Mouse (Mus musculus) cerebellum, adult 2 months (tissue): ENCODE results near the gene Rtn4r. TPM values are rescaled to one million over a fixed set of nuclear protein-coding genes. Genes with fewer than 3 reads are reported as not detected.

Experiments
- DNase-seq, 2 experiments: peaks; one replicate each; pipeline ENCODE4 v3.0.0; 2021
- H3K27ac ChIP-seq: fragments of 200-500 bp; 2 replicates; pipeline ENCODE4 v1.5.1; 2012; ENCODE audit warnings: low read length, control low read depth, inconsistent platforms; ENCODE audit not compliant: insufficient read depth
- H3K27me3 ChIP-seq: fragments of 200-500 bp; 2 replicates; pipeline ENCODE4 v1.6.1; 2012; ENCODE audit warnings: inconsistent platforms, mild to moderate bottlenecking, low read length, moderate library complexity; ENCODE audit not compliant: control insufficient read depth, insufficient read depth
- H3K4me1 ChIP-seq: fragments of 200-500 bp; 2 replicates; pipeline ENCODE4 v1.6.1; 2011; ENCODE audit warnings: low read length; ENCODE audit not compliant: control insufficient read depth, insufficient read depth
- H3K4me3 ChIP-seq: fragments of 200-500 bp; replicated peaks from 2 replicates; pipeline ENCODE3; 2011; ENCODE audit warnings: mild to moderate bottlenecking, low read depth, low read length, control low read depth; ENCODE audit not compliant: insufficient read depth
- CTCF ChIP-seq: fragments of 200-500 bp; IDR thresholded peaks from 2 replicates; pipeline ENCODE4 v1.5.1; 2011; ENCODE audit warnings: low read depth, mild to moderate bottlenecking, control low read depth, low read length, moderate library complexity, borderline replicate concordance; ENCODE audit not compliant: insufficient read depth
- POLR2A ChIP-seq: fragments of 200-500 bp; IDR thresholded peaks from 2 replicates; pipeline ENCODE4 v1.6.1; 2011; ENCODE audit warnings: low read length, control low read depth, borderline replicate concordance; ENCODE audit not compliant: insufficient read depth
- WGBS: fragments of 180-500 bp; shearing (Covaris S2); methylation state at CpG from one replicate; pipeline ENCODE4 v1.1.7; 2018; 5-methylcytosine and 5-hydroxymethylcytosine counted together
- polyA plus RNA-seq: library from polyadenylated mRNA; depleted of rRNA; stranded (reverse); fragments of >200 nt; gene quantifications from 2 replicates; pipeline ENCODE4 v1.2.3, GENCODE M21; 2012

Rtn4r gene
- polyA plus RNA-seq, 1 experiment = 82.9 TPM

DNA sequence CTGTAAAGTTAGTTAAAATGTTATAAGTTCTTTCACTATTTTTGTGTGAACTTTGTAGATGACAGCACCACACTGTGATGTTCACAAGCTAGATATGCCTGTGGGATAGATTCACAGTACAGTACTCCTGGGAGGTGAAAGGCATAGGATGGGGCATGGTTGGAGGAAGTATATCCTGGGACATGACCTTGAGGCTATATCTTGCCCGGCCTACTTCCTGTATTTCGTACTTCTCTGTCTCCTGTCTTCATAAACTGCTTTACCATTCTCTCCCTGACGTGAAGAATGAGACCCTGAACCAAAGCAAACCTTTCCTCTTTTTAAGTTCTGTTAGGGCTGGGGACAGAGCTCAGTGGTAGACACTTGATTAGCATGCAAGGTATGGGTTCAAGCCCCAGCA, 9.2 kb upstream of the Rtn4r start:
- H3K27ac ChIP-seq = no peak overlapping the region
- H3K27me3 ChIP-seq = no peaks in the 10 kb centered on the region
- H3K4me3 ChIP-seq = no peak overlapping the region
- TF ChIP-seq POLR2A (no peak), CTCF (no peak)
- DNase-seq = no peak
- H3K4me1 ChIP-seq = peaks cover 29% of the 10 kb centered on the region
- 91% methylated on average over 3 of the region's 3 CpGs for WGBS

DNA sequence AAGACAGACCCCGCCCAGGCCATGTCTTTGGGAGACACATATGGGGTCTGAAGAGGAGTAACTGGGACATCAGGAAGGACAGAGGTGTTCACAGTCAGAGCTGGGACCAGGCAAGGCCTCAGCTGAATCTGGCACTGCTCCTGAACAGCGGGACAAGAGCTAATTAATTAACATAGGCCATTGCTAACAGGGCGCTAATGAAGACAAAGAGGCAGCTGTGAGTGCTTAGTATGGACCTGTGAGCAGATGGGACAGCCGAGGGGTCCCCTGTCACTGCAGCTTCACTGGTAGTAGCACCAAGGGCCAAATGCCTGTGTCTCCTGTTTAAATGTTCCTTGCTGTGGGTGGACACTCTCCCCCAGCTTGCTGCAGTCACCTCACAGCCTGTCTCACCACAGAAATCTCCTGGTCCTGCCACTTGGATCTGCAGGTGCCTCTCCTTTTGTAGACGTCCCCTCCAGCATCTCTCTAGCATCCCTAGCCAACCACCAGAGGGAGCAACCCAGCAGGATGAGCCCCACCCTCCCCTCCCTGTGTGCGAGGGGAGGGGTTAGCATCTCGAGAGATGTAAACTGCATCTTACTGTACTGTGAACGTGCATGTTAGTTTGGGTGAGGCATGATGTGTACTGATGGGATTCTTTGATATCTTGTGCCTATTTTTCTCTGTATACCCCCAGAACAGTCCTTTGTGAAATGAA, 8.3 kb upstream of the Rtn4r start:
- Histone ChIP-seq H3K27me3 (no peaks in the 10 kb centered on the region), H3K27ac (peak overlapping the region; percentile 29; the same call in 1 of the 2 replicates), H3K4me1 (peaks cover 36% of the 10 kb centered on the region), H3K4me3 (no peak overlapping the region)
- 11% methylated on average over 8 of the region's 8 CpGs for WGBS
- TF ChIP-seq POLR2A = no peak
- peak; percentile 86 for TF ChIP-seq CTCF
- peak; percentile 76 to 82 for DNase-seq

DNA sequence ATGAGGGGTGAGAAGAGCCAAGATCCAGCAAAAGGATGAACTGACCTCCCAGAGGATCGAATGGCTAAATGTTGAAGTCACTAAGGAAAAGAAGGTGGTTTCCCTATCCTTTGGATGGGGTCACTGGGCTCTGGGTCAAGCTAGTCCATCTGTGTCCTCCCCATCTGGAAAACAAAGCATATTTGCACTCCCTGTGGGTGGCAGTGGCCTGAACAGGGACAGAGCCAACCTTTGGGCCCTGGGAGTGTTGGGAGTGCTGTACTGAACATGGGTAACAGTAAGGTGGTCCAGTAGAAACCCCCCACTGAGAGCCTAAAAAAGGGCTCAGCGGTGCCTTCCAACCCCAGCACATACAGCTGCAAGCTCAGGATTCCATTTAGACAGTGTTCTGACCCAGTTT, 4.7 kb upstream of the Rtn4r start:
- H3K27ac ChIP-seq = peak overlapping the region; percentile 95
- H3K4me3 ChIP-seq = no peak overlapping the region
- WGBS = 41% methylated on average over 2 of the region's 2 CpGs
- DNase-seq = peak; percentile 38 to 44
- peaks cover 51% of the 10 kb centered on the region for H3K4me1 ChIP-seq
- TF ChIP-seq CTCF (no peak), POLR2A (no peak)
- no peaks in the 10 kb centered on the region for H3K27me3 ChIP-seq

DNA sequence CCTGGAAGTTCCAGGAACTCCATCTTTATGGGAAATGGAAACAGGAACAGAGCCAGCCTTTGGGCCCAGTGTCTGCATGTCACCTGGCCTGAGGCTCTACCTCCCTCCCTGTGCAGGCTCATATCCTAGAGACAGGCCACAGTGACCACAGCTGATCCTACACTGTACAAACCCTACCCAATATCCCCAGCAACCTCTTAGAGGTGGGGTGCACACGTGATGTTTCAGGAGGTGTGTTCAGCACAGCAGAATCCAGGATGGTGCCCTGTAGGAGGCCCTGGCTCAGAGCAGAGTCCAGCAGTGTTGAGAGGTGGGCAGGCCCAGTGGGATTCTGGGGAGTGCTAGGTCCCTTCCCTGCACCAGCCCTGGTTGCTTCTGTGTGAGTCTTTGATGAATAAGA, 4.0 kb upstream of the Rtn4r start:
- Histone ChIP-seq H3K27ac (peak overlapping the region; percentile 95), H3K27me3 (no peaks in the 10 kb centered on the region)
- 21% methylated on average over 1 of the region's 1 CpGs for WGBS

DNA sequence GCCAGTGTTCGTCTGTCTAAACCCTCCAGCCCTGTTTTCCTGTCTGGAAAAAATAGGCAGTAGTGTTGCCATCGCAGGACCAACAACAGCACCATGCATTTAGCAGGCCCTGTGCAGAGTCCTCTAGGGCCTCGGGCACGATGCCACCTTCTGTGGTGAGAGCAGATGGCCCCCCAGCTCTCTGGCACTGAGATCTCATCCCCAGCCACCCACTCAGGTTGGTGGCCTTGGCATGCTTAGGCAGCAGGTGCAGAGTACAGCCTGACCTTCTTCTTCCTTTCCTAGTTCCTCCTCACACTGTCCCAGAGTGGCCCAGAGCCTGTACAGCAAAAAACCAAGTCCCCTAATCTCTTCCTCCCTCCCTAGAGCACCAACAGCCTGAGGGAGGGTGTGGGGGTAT, 3.4 kb upstream of the Rtn4r start:
- DNase-seq = peak; percentile 97 to 98

More for the DNA sequence above, 4.0 kb upstream of the Rtn4r start:
- TF ChIP-seq CTCF = no peak
- TF ChIP-seq POLR2A = 0 out of 2 replicates have a peak, but pooled peaks have one; percentile 19
- Histone ChIP-seq H3K4me1 (peaks cover 51% of the 10 kb centered on the region), H3K4me3 (no peak overlapping the region)
- DNase-seq = peak in 1 of 2 experiments; percentile 67

DNA sequence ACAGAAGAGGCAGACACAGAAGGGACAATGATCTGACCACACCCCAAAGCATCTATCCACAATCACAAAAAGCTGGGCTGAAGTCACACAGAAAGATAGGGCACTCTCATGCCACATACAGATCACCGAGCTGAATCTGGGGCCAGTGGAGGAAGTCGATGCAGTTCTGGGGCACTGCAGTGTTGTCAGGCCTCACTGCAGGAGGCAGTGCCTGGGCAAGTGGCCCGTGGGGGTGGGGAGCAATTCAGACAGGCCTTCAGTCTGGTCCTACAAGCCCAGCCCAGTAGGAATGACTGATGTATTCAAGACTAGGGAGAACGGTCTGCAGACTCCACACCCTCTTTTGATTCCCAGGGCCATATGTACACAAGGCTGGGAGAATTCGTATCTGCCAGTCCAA, 2.8 kb upstream of the Rtn4r start:
- TF ChIP-seq CTCF (no peak), POLR2A (no peak)
- Histone ChIP-seq H3K4me1 (peaks cover 45% of the 10 kb centered on the region), H3K4me3 (no peak overlapping the region), H3K27me3 (no peaks in the 10 kb centered on the region), H3K27ac (peak overlapping the region; percentile 94)
- DNase-seq = peak; percentile 82 to 86
- 5% methylated on average over 5 of the region's 5 CpGs for WGBS

More for the DNA sequence above, 3.4 kb upstream of the Rtn4r start:
- peaks cover 49% of the 10 kb centered on the region for H3K4me1 ChIP-seq
- H3K4me3 ChIP-seq = no peak overlapping the region
- H3K27me3 ChIP-seq = no peaks in the 10 kb centered on the region
- WGBS = 10% methylated on average over 4 of the region's 4 CpGs
- H3K27ac ChIP-seq = peak overlapping the region; percentile 95
- TF ChIP-seq POLR2A (no peak), CTCF (no peak)

DNA sequence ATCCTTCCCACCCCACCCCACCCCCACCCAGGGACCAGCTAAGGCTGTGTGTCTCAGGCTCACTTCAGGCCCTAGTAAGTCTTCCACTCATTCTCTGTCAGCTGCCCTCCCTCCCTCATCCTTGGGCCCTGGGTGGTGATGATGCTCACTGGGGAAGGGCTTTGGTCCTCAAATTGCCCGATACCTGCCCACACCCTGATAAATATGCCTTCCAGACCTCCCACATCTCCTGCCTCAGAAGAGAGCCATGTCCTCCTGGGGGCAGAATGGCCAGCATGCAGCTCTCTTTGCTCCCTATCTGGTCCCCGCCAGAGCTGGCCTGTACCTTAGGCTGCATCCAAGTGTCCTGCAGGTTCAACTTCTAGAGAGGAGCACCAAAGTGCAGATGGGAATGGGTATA, 2.3 kb upstream of the Rtn4r start:
- TF ChIP-seq CTCF (no peak), POLR2A (no peak)
- no peaks in the 10 kb centered on the region for H3K27me3 ChIP-seq
- H3K27ac ChIP-seq = peak overlapping the region; percentile 94
- DNase-seq = peak; percentile 30 to 49
- no peak overlapping the region for H3K4me3 ChIP-seq
- 56% methylated on average over 2 of the region's 2 CpGs for WGBS
- peaks cover 45% of the 10 kb centered on the region for H3K4me1 ChIP-seq

DNA sequence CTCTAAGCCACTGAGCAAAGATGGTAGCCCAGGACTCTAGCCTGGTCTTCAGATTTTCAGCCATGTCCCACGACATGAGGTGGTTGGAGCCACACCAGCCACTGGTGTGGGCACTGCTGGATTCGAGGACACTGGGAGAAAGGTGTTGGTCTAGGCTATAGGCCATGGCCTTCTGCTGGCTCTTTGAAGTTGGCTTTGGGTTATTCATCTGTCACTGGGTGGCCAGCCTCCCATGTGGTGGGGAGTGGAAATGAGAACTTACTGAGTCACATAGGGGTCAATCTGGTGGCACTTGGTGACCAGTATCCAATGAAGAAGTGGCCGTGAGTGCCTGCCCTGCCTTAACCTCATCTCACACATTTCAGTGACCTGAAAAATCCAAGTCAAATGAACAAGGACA, 1.2 kb upstream of the Rtn4r start:
- 60% methylated on average over 3 of the region's 3 CpGs for WGBS
- Histone ChIP-seq H3K27me3 (no peaks in the 10 kb centered on the region), H3K4me1 (peaks cover 50% of the 10 kb centered on the region), H3K4me3 (no peak overlapping the region), H3K27ac (peak overlapping the region; percentile 94)
- TF ChIP-seq POLR2A (no peak), CTCF (no peak)
- peak; percentile 33 for DNase-seq
